8 mouse cellular contexts compared by ENCODE assay signal in the genomic region with DNA sequence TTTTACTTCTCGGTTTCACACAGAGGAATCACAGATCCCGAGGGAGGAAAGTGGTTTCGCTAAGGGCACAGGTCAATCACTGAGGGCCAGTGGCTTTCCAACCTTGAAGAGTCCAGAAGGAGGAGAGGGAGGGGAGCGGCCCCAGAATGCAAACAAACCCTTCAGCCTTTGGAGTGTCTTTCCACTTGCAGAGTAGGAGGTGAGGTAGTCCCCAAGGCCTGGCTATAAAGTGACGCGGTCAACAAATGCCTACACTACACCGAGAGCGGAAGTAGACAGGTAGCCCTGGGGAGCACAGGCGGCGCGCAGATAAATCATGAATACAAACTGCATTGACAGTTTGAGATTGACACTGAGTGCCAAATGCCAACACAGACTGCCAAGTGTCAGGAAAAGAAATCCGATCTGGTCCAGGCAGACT. TPM values are rescaled to one million over a fixed set of nuclear protein-coding genes. Genes with fewer than 3 reads are reported as not detected.
DNase-seq lines count a peak whose midpoint lies in the region; ATAC-seq lines count a peak whose summit lies in the region.

No protein-coding gene starts in this region.

- H3K27ac ChIP-seq in heart, embryonic 14.5 days (replicated peaks in 1 of 2; ENCODE audit: control insufficient read depth in 1 of 2, insufficient read depth in 1 of 2, low read depth in 2 of 2, low read length in 2 of 2), result no peak overlapping the region
- H3K27ac ChIP-seq in forebrain, embryonic 14.5 days (ENCODE audit: low read depth, low read length), result no peak overlapping the region
- no peak overlapping the region for H3K27ac ChIP-seq in midbrain, embryonic 15.5 days

- H3K9me3 ChIP-seq in heart, embryonic 14.5 days (ENCODE audit: control insufficient read depth, low read length), result no peaks in the 10 kb centered on the region
- no peaks in the 10 kb centered on the region for H3K9me3 ChIP-seq in forebrain, embryonic 14.5 days (replicated peaks; ENCODE audit: control insufficient read depth, low read length)
- no peaks in the 10 kb centered on the region for H3K9me3 ChIP-seq in midbrain, embryonic 15.5 days

- peaks cover 35% of the 10 kb centered on the region for H3K27me3 ChIP-seq in heart, embryonic 14.5 days (ENCODE audit: control insufficient read depth, insufficient read depth, low read length)
- peaks cover 33% of the 10 kb centered on the region for H3K27me3 ChIP-seq in forebrain, embryonic 14.5 days (replicated peaks; ENCODE audit: control insufficient read depth, insufficient read depth, low read length)
- peaks cover 42% of the 10 kb centered on the region for H3K27me3 ChIP-seq in midbrain, embryonic 15.5 days (replicated peaks)

- WGBS in heart, embryonic 14.5 days, result 23% methylated on average over 12 of the region's 12 CpGs
- WGBS in forebrain, embryonic 14.5 days, result 17% methylated on average over 12 of the region's 12 CpGs
- WGBS in midbrain, embryonic 15.5 days, result 12% methylated on average over 12 of the region's 12 CpGs

- peak overlapping the region in 1 of 2 experiments; percentile 46; a peak in 1 of 4 replicates for H3K4me3 ChIP-seq in heart, embryonic 14.5 days (ENCODE audit: control insufficient read depth in 1 of 2, insufficient read depth in 1 of 2, low read depth in 1 of 2, low read length in 2 of 2)
- H3K4me3 ChIP-seq in forebrain, embryonic 14.5 days (ENCODE audit: low read depth, low read length), result no peak overlapping the region
- H3K4me3 ChIP-seq in midbrain, embryonic 15.5 days, result no peak overlapping the region

- H3K36me3 ChIP-seq in heart, embryonic 14.5 days (ENCODE audit: control insufficient read depth, insufficient read depth, low read length), result no peaks in the 10 kb centered on the region
- H3K36me3 ChIP-seq in forebrain, embryonic 14.5 days (ENCODE audit: control insufficient read depth, insufficient read depth, low read length), result no peaks in the 10 kb centered on the region
- H3K36me3 ChIP-seq in midbrain, embryonic 15.5 days (replicated peaks), result no peaks in the 10 kb centered on the region

- peaks cover 16 to 29% of the 10 kb centered on the region in 2 experiments; a peak in 3 of 4 replicates for H3K4me1 ChIP-seq in heart, embryonic 14.5 days (ENCODE audit: control insufficient read depth in 2 of 2, insufficient read depth in 2 of 2, low read length in 2 of 2)
- H3K4me1 ChIP-seq in forebrain, embryonic 14.5 days (ENCODE audit: control insufficient read depth, insufficient read depth, low read length), result peaks cover 4% of the 10 kb centered on the region
- peaks cover 19% of the 10 kb centered on the region for H3K4me1 ChIP-seq in midbrain, embryonic 15.5 days

- H3K9ac ChIP-seq in heart, embryonic 14.5 days (ENCODE audit: low read length), result no peak overlapping the region
- no peak overlapping the region for H3K9ac ChIP-seq in forebrain, embryonic 14.5 days (ENCODE audit: low read length)
- no peak overlapping the region for H3K9ac ChIP-seq in midbrain, embryonic 15.5 days

- ATAC-seq in heart, embryonic 14.5 days (ENCODE audit: insufficient number of reproducible peaks, insufficient read depth, low FRiP score, low read depth), result no peak
- ATAC-seq in forebrain, embryonic 14.5 days, result no peak
- ATAC-seq in midbrain, embryonic 15.5 days (replicated peaks), result no peak
- no peak for ATAC-seq in frontal cortex, adult (ENCODE audit: low TSS enrichment)

- H3K4me2 ChIP-seq in heart, embryonic 14.5 days (ENCODE audit: low read length), result peak overlapping the region; percentile 73; the same call in 1 of the 2 replicates
- 0 out of 2 replicates have a peak overlapping the region, but pooled peaks have one; percentile 60 for H3K4me2 ChIP-seq in forebrain, embryonic 14.5 days (ENCODE audit: low read length)
- peak overlapping the region; percentile 64 for H3K4me2 ChIP-seq in midbrain, embryonic 15.5 days

- DNase-seq in heart, adult 8-10 months (ENCODE audit: low spot score), result no peak
- no peak for DNase-seq in forebrain, embryonic 14.5 days (ENCODE audit: low spot score)
- peak; percentile 16 for DNase-seq in kidney, postnatal 14 days
- no peak for DNase-seq in spleen, postnatal 10 days (ENCODE audit: low spot score in 2 of 2)
- no peak for DNase-seq in left cerebral cortex, adult 9 months (ENCODE audit: low spot score in 2 of 2)

RNA-seq across cellular contexts. Expression of gene Plekhd1, which starts 0.7 kb away (rescaled TPM):
- polyA plus RNA-seq in heart, embryonic 14.5 days (2014; fragmentation: Nextera tagmentation; extraction: Ambion mirVana), result 0.22 and 0.53 TPM in 2 replicates
- under 1 TPM in 2 of 4 experiments, not detected in 2; 0.09 to 0.20 TPM for total RNA-seq in heart, adult 8-10 months (2022)
- 0.15 and 0.38 TPM in 2 replicates for polyA plus RNA-seq in forebrain, embryonic 14.5 days (2014; fragmentation: Nextera tagmentation; extraction: Ambion mirVana)
- polyA plus RNA-seq in midbrain, embryonic 15.5 days (2015; fragmentation: Nextera tagmentation; extraction: Ambion mirVana), result 3.3 and 3.8 TPM in 2 replicates

RNA-seq across cellular contexts. Expression of gene Erh, which starts 47.5 kb away (rescaled TPM):
- polyA plus RNA-seq in heart, embryonic 14.5 days (2014; fragmentation: Nextera tagmentation; extraction: Ambion mirVana), result 152 and 172 TPM in 2 replicates
- 10 to 100 TPM; 16.3 to 23.0 (median 21.1) TPM for total RNA-seq in heart, adult 8-10 months (2022)
- 254 and 324 TPM in 2 replicates for polyA plus RNA-seq in forebrain, embryonic 14.5 days (2014; fragmentation: Nextera tagmentation; extraction: Ambion mirVana)
- polyA plus RNA-seq in midbrain, embryonic 15.5 days (2015; fragmentation: Nextera tagmentation; extraction: Ambion mirVana), result 292 and 300 TPM in 2 replicates

RNA-seq across cellular contexts. Expression of gene Slc39a9, which starts 48.0 kb away (rescaled TPM):
- polyA plus RNA-seq in heart, embryonic 14.5 days (2014; fragmentation: Nextera tagmentation; extraction: Ambion mirVana), result 19.4 and 21.7 TPM in 2 replicates
- total RNA-seq in heart, adult 8-10 months (2022), result 10 to 100 TPM; 13.7 to 17.9 (median 14.7) TPM
- 22.4 and 28.4 TPM in 2 replicates for polyA plus RNA-seq in forebrain, embryonic 14.5 days (2014; fragmentation: Nextera tagmentation; extraction: Ambion mirVana)
- polyA plus RNA-seq in midbrain, embryonic 15.5 days (2015; fragmentation: Nextera tagmentation; extraction: Ambion mirVana), result 24.3 and 27.5 TPM in 2 replicates
